Mouse (Mus musculus) bone marrow macrophage, adult 2 months (primary cell): ENCODE results near the gene Tcf7l1. TPM values are rescaled to one million over a fixed set of nuclear protein-coding genes. Genes with fewer than 3 reads are reported as not detected.

Source experiments
- H3K27ac ChIP-seq: 2 replicates; pipeline ENCODE4 v1.5.1; 2012; ENCODE audit warnings: low read depth, low read length; ENCODE audit not compliant: insufficient read depth
- H3K4me1 ChIP-seq: 2 replicates; pipeline ENCODE4 v1.6.1; 2012; ENCODE audit warnings: low read length; ENCODE audit not compliant: control insufficient read depth, insufficient read depth
- H3K4me3 ChIP-seq: 2 replicates; pipeline ENCODE4 v1.5.1; 2012; ENCODE audit warnings: mild to moderate bottlenecking, low read length, moderate library complexity; ENCODE audit not compliant: insufficient read depth
- CTCF ChIP-seq: IDR thresholded peaks from 2 replicates; pipeline ENCODE4 v1.5.1; 2012; ENCODE audit warnings: low read depth, mild to moderate bottlenecking, low read length, moderate library complexity
- POLR2A ChIP-seq: IDR thresholded peaks from 2 replicates; pipeline ENCODE4 v1.6.1; 2012; ENCODE audit warnings: mild to moderate bottlenecking, low read depth, low read length, borderline replicate concordance
- polyA plus RNA-seq: library from polyadenylated mRNA; stranded (reverse); fragments of >200 nt; gene quantifications from 2 replicates; pipeline ENCODE4 v1.2.4, GENCODE M21; 2012; ENCODE audit not compliant: missing spikeins, insufficient read depth, insufficient read length

The Tcf7l1 gene
- polyA plus RNA-seq, 1 experiment, result 0.42 TPM

GRCm38 (mm10) chr6:72664290-72664689 is 124.8 kb downstream of the Tcf7l1 start:
- H3K27ac ChIP-seq, result no peak overlapping the region
- no peak overlapping the region for H3K4me3 ChIP-seq
- H3K4me1 ChIP-seq, result peaks cover 2% of the 10 kb centered on the region; the same call in 1 of the 2 replicates
- TF ChIP-seq CTCF, result no peak
- TF ChIP-seq POLR2A, result no peak

DNA sequence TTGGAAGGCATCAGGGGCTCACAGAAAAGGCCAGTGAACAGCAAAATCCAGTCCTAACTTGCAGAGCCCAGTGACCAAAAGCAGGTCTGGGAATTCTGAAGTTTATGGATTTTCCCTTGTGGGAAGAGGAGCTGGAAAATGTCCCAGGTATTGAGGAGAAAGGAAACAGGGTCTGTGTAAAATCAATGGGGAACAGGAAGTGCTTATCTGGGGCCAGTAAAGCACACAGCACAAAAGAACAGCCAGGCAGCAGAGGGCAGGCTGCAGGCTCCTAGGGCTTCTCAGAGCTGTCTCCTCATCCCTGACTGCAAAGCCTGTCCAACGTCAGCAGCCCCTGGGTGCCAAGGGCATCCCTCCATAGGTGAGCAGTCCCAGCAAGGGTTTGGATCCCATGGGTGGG is 126.1 kb downstream of the Tcf7l1 start:
- H3K27ac ChIP-seq, result no peak overlapping the region
- H3K4me1 ChIP-seq, result peaks cover 2% of the 10 kb centered on the region; the same call in 1 of the 2 replicates
- TF ChIP-seq POLR2A (no peak), CTCF (no peak)
- no peak overlapping the region for H3K4me3 ChIP-seq

GRCm38 (mm10) chr6:72660391-72660720 is 128.7 kb downstream of the Tcf7l1 start:
- Histone ChIP-seq H3K4me1 (peaks cover 2% of the 10 kb centered on the region; the same call in 1 of the 2 replicates), H3K4me3 (no peak overlapping the region), H3K27ac (no peak overlapping the region)
- TF ChIP-seq POLR2A, result no peak
- no peak for TF ChIP-seq CTCF

DNA sequence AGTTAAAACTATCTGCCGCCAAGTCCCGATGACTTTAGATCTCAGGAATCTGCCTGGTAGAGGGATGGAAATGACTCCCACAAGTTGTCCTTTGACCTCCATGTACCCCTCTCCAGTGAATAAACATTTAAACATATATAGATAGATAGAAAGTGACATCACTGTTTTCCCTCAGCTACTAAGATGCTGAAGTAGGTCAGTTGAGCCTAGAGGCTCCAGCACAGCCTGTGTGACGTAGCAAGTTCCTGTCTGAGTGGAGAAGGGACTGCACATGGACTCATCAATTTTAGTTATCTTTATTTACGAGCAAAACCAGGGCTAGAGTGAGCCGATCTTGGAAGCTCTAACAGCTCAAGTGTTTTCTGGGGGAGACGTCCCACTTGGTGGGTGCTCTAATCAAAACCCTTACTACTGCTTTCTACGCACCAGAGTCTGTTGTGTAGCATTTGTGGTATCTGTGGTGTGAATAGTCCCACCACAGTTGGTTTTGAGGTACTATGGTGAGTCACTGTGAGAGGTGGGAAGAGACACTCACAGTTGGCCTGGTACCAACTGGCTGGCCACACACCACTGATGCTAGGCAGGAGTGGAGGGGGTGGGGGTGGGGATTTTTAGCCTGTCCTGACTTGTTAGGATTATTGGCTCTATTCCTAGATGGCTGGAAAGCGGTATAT is 129.2 kb downstream of the Tcf7l1 start:
- Histone ChIP-seq H3K27ac (no peak overlapping the region), H3K4me3 (no peak overlapping the region), H3K4me1 (peaks cover 2% of the 10 kb centered on the region; the same call in 1 of the 2 replicates)
- TF ChIP-seq POLR2A, result no peak
- TF ChIP-seq CTCF, result no peak

DNA sequence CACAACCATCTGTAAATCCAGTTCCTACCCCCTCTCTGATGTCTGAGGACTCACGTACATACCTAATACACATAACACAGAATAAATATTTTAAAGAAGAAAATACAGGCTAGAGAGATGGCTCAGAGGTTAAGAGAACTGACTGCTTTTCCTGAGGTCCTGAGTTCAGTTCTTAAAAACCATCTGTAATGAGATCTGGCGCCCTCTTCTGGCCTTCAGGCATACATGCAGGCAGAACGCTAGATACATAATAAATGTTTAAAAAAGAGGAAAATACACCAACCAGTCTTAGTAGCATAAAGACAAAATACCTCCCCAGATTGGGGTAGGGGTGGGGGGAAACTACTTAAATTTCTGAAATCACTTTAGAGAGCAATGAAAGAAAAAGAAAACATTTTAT is 131.0 kb downstream of the Tcf7l1 start:
- no peak overlapping the region for H3K4me3 ChIP-seq
- H3K27ac ChIP-seq, result no peak overlapping the region
- TF ChIP-seq CTCF (no peak), POLR2A (no peak)
- H3K4me1 ChIP-seq, result peaks cover 2% of the 10 kb centered on the region; the same call in 1 of the 2 replicates

DNA sequence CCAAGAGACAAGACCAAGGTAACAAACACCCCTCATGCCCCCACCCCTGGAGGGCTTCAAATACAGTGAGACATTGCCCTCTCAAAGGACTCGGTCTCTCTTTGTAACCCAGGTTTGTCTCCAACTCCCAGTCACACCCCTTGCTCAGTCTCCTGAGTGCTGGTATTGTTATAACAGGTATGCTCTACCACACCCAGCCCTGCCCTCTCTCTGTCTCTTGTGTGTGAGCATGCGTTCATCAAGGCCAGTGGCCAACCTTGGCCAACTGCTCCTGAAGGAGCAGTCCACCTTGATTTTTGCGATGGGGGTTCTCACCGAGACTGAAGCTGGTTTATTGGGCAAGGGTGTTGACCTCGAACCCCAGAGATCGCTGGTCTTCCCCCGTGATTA is 133.0 kb downstream of the Tcf7l1 start:
- Histone ChIP-seq H3K4me3 (no peak overlapping the region), H3K27ac (no peak overlapping the region), H3K4me1 (peaks cover 2% of the 10 kb centered on the region; the same call in 1 of the 2 replicates)
- TF ChIP-seq POLR2A, result no peak
- no peak for TF ChIP-seq CTCF

- Histone ChIP-seq H3K4me1 (peaks cover 2% of the 10 kb centered on the region; the same call in 1 of the 2 replicates), H3K4me3 (peak overlapping the region; percentile 29; the same call in 1 of the 2 replicates), H3K27ac (no peak overlapping the region)
- TF ChIP-seq CTCF (no peak), POLR2A (no peak)
Measured at GRCm38 (mm10) chr6:72655309-72656052, 133.6 kb downstream of the Tcf7l1 start.

- Histone ChIP-seq H3K27ac (no peak overlapping the region), H3K4me3 (no peak overlapping the region), H3K4me1 (no peaks in the 10 kb centered on the region; the same call in 1 of the 2 replicates)
- TF ChIP-seq CTCF (no peak), POLR2A (no peak)
Measured at GRCm38 (mm10) chr6:72654355-72654754, 134.7 kb downstream of the Tcf7l1 start.

DNA sequence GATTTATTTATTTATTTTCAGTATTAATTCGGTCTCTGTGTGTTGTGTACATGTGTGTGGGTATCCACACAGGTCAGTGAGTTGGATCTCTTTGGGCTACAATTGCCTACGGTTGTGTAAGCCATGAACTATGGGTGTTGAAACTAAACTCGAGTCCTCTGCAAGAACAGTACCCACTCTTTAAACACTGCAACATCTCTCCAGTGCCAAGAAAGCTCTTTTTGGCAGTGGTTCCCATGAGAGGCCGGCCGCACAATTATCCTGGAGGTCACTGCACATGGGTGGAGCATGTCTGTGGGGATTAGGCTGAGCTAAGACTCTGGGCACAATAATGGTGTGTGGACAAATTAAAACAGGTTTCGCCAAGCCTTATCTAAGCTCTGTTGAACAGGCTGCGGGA is 135.6 kb downstream of the Tcf7l1 start:
- Histone ChIP-seq H3K4me1 (no peaks in the 10 kb centered on the region; the same call in 1 of the 2 replicates), H3K4me3 (no peak overlapping the region), H3K27ac (no peak overlapping the region)
- TF ChIP-seq CTCF (no peak), POLR2A (no peak)

DNA sequence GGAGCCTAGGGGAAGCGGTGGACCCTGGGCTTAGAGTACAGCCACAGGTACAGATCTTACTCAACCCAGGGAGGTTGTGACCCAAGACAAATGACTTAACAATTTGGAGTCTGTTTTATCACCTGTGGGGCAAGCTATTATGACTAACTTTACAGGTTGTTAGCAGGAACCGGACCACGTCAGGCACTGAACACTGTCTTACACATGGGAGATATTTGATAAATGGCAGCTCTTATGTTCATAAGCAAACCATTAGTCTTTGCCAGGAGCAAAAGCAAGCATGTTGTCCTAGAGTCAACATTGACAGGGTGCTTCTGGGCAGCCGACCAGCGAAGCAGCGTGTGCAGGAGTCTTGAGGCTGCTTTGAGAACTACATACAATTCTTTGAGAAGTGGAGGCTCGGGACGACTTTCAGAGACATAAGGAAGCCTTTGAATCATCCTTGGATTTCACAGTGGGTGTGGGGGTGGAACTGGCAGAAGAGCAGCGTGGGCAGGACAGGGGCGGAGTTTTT is 138.7 kb downstream of the Tcf7l1 start:
- TF ChIP-seq CTCF, result no peak
- TF ChIP-seq POLR2A, result no peak
- Histone ChIP-seq H3K27ac (no peak overlapping the region), H3K4me1 (no peaks in the 10 kb centered on the region; the same call in 1 of the 2 replicates), H3K4me3 (no peak overlapping the region)
